Mouse (Mus musculus) right cerebral cortex, postnatal 4 days (tissue): ENCODE results near the gene Dct.

Source experiments
- DNase-seq: peaks from one replicate; pipeline ENCODE4 v3.0.0-alpha.2; 2022

Gene Dct

DNA sequence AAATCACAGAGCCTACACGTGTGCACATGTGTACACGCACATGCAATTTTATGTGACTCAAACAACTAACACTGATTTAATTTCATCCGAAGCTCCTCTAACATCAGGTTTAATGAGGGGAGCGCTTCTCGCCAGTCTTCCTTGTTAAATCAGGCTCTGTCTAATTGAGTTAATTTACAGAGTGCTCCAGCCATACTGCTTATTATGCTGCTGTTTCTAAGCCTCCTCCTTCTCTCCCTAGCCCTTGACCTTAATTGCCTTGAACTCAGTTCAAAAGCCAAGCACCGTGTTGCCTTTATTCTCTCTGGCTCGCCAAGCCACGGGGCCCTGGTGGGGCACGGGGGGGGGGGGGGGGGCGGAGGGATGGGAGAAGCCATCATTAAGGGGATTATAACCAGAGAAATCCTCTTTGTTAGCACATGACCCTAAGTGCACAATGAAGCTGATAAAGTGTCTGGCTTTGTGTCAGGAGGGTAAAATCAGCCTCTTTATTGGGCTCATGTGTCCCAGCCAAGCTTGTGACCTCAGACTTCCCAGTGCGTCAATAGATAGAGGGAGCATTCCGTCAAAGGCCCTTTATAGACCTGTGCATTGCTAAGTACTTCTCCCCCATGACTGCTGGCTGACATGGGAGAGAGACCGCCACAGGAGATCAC lies at the start of gene Dct:
Dct (minus strand) TSS at position 270 of the 656 bp plus-strand sequence.
- DNase-seq = no peak

DNA sequence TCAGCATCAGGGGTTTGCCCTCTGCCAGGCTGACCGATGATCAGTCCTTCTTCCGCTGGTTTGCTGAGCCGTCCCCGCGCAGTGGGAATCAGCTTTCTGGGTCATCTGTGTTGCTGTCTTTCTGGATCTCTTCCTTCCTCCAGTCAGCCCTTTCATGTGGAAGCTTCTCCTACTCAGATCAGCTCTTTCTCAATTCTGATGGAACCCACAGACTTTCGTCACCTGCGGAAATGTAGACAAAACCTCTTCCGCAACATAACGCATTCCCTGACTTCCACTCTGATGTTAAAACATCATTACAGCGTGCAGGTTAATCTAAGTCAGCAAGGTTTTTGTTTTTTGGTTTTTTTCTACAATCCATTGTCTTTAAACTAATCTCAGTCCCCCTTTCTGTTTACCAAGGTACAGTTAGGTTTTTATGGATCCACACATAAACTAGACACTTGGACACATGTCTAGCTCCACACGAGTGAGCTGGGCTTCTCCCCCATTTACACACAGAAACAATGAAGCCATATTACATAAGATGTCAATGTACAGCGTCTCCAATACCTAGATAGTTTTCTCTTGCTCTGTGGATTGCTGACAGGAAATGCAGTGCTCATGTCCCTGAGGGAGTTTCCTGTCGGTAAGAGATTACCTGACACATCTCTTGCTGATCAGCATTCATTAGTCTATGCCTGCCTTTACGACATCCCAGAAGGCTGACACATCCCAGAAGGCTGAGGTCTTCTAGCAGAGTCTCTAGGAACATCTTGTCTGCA lies 49.4 kb upstream of the Dct start:
- no peak for DNase-seq

DNA sequence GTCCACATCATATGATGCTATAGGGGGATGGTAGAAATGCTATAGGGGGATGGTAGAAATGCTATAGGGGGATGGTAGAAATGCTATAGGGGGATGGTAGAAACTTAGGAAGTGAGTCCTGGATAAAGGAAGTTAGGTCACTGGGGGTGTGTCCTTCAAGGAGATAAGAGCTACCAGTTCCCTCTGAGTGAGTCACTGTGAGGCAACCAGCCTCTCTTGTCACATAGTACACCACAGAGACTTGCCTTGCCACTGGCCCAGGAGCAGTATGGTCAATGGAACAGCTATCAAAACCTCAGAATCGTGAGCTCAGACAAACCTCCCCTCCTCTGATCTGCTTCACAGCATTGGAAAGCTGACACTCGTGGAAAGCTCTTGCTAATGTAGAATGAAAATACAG lies 46.2 kb upstream of the Dct start:
- no peak for DNase-seq

DNA sequence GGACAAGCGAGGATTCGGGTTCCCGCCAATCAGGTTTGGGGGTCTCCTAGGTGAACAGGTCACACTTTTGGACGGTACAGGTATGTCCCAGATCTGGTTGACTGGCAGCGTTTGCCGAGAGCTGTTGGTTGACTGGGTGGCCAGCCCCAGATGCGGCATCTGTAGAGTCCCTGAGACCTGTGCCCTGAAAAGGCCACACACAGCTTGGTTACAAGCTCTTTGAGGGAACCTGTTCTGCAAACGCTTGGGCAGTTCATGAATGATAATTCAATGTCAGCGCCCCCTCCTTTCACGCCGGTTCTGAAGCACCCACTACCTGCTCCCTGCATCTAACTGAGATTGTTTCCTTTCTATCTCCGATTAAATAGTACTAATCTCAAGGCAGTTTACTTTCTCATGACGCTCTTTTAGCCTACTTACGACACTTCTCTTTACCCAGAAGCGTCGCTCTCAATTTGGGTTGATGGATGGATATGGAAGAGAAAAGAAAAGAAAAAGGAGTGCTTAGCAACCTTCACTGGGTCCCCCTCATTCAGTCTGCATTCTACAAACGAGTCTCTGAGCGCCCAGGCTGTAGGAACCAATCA lies 37.9 kb upstream of the Dct start:
- no peak for DNase-seq

DNA sequence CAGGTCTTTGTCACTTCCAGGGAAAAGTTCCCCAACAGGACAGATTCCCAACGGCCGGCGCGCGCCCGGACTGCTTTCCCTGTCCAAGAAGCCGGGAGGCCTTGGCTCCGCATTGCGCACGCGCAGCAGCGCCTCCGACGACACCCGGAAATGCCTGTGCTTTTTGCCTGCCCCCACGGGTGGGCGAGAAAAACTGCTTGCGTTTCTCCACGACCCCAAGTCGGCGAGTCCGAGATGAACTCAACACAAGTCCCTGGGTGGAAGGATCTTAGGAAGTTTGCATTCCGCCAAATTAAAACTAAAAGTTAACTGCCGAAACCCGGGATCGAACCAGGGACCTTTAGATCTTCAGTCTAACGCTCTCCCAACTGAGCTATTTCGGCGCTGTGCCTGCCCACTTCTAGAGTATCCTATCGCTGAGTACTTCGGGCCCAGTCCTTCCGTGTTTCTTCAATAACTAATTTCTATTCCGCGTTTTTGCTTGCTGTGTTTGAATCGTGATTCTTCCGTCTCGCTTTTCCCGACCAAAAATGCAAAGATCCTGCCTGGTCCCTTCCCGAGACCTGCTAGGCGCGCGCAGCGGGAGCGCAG lies 37.3 kb upstream of the Dct start:
- DNase-seq = peak; percentile 92

DNA sequence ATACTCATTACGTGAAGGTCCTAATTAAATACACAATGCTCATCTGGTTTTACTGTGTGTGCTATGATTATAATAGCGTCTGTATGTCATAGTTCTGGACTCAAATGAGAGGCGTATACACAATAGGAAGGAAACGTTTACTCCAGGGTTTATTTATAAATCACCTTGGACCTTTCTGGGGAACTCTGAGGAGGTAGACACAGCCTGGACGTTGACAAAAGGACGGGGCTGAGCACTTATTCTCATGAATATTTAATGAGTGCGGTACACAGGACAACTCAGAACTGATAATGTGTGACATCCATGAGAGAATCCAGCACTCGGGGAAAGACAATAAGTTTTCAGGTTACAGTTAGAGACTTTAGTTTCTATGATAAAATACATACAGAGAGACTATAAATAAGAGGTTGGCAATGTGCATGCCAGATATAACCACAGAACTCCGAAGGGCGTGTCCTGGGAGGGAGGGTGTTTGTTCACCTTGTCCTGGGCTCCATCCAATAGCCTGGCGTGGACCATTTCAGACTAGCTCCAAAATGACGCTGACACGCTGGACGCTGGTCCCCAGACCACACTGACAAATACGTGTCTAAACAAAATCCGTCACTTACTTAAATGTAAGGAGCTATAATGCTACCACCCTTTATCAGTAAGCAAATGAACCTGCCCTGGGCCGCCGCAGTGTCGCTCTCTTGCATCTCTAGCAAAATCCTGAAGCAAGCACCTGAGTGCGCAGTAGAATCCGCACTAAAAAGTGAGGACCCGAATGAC lies 36.6 kb upstream of the Dct start:
- DNase-seq = no peak

DNA sequence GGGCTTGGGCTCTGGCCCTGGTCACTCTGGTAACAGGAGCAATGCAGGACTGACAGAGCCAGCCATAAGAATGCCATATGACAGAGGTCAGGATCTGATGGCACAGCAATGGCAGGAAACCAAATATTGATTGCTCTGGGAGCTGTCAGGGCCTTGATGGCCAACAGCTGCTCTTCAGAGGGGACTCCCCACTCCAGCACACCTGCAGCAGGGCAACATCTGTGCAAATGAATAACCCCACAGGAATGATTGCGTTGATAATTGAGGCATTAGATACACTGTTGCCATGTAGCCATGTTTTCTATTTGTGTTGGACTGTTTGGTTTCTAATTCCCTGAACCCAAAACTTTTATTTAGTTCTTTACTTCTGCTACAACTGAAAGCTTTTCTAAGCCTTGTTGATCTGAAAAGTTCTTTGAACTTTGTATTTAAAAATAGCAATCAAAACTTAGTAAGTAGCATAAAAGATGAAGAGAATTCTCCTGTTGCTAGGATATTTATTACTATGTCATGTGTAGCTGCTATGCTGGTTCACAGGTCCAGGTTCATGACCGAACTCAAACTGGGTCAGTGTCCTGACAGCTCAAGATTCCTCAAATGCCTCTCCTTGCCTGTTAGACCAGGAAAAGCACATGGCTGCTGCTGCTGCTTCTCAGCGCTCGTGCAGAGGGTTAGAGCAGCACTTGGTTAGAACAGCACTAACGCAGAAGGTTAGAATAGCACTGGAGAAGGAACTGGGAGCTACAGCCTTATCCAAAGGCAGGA lies 34.4 kb upstream of the Dct start:
- no peak for DNase-seq

DNA sequence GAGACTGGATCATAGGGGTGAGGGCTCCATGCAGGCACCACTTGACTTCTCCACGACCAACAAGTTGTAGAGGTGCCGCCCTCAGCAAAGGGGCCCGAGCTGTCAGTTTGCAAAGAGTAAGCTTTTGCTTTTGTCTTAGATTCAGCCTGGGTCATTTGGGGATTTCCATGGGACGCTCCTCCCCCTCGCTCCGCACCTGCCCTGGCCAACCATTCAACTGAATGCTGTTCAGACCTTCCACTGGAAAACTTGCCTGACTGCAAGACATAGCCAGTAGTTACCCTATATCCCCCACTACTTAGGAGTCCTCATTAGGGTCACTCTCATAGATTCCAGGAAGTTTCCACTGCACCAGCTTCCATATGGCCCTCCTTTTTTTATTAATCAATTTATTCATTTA lies 31.8 kb upstream of the Dct start:
- no peak for DNase-seq

DNA sequence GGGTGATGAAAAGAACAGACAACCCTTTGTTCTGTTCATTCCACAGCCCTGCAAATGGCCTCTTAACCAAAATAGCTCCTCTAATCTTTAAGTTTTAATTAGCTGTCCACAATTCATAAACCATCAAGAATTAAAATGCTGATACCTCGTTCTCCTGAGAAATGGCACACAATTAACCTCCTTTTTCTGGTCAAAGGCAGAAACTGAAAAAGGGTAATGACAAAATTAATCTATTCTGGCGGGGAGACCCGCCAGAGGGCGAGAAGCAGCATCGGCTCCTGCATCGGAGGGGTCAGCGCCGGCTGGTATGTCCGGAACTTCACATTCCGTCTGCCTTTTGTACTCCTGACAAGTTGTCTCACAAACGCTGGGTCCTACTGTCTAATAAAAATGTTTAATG lies 28.6 kb upstream of the Dct start:
- DNase-seq = no peak

DNA sequence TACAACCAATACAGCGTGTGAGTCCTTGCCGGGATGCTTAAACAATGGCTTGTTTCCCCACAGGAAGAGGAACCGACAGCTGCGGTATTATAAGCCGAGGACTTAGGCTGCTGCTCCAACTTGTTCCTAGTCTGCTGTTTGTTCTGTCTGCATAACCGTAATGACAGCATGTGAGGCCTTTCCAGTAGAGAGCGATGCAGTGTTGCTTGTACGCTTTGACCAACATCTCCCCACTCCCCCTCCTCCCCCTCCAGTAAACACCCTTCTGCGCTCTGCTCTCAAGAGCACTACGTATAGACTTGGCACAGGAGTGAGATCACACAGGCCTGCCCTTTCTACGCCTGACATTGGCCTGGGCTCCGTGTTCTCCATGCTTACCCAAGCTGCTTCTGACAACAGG lies 18.1 kb upstream of the Dct start:
- DNase-seq = no peak

DNA sequence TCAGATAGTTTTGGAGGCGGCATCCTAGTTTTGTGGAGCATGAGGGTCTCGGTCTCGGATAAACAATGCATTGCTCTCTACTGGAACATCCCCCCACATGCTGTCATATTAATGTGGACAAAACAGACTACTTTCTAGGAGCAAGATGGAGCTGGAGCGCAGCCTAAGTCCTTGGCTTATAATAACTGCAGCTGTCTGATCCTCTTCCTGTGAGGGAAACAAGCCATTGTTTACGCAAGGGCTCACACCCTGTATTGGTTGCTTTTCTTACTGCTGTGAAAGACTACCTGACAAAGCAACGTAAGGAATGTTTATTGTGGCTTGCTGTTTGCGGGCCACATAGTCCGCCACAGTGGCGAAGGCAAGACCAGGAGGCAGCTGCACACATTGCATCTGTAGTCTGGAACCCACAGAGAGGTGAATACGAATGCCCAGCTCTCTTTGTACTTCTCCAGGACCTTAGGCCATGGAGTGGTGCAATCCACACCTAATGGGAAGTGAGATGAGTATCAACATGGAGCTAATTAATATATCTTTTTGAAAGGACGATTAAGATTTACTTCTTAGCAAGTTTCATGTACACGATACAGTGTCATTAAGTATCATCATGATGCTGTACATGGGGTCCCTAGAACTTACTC lies 17.5 kb upstream of the Dct start:
- DNase-seq = no peak

DNA sequence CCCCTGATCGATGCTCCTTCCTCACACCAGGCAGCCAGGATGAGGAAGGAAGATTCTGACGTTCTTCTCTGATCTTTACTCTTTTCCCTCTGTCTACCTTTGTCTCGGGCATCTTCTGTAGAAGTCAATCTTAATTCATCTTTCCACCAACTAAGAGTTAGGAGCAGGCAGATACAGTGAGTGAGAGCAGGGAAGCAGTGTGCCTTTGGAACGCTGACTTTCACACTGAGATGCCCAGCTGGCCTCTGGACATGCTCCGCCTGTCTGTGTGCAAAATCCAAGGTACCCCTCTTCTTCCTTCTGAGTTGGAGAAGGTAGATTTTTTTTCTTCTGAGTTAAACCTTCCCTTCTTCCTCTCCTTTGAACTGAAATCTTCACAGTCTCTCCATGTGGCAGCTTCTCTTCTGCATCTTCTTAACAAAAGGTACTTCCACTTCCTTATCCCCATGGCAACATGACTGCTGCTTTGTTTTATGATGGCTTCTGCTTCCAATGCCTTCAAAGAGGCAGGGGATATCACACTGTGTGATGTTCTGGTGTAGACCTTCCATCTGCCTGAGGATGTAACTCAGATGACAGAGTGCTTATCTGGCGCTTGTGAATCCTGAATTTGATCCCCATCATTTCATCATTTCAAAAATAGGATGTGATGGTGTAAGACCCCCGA lies 9.9 kb upstream of the Dct start:
- no peak for DNase-seq

DNA sequence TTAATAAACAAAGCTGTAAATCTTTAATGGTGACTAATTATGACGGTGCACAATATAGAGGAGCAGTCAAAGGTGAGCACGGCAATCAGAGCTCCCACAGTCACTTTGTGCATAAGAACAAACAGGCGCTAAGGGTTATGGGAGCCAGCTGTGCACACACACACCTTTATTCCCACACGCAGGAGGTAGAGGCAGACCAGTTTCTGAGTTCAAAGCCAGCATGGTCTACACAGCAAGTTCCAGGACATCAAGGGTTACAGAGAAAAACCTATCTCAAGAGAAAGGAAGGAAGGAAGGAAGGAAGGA lies 6.5 kb upstream of the Dct start:
- DNase-seq = no peak

DNA sequence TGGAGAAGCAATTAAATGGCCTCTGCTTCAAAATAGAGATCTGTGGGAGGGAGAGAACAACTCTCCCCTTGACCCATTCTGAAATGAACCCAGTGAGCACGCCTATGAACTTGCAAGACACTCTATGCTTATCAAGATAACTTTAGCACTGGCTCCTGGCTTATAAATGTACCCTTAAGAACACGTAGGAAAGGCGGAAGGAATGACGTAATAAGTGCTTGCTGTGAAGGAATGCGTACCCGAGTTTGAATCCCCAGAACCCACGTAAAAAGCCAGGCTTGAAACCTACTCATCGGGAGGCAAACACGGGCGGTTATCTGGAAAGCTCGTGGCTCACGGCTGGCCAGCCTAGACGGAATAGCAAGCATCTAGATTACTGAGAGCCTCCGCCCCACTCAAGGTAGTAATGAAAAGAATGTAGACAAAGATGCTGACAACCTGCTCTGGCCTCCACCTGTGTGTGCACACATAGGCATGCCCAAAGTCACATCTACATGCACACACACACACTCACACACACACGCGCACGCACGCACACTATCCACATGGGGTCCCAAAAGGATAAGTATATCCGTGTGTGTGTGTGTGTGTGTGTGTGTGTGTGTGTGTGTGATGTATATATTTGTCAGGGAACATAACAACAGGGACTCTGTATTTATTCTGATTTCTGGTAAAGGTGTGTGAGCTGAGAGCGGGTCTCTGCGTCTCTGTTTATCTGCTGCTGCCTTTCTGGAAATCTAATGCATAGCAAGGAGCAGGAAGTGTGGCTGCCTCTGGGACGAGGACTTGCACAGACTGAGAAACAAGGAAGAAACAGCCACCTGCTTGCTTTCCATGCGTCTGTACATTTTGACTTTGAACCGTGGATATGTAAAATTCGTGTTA lies 5.9 kb upstream of the Dct start:
- no peak for DNase-seq

DNA sequence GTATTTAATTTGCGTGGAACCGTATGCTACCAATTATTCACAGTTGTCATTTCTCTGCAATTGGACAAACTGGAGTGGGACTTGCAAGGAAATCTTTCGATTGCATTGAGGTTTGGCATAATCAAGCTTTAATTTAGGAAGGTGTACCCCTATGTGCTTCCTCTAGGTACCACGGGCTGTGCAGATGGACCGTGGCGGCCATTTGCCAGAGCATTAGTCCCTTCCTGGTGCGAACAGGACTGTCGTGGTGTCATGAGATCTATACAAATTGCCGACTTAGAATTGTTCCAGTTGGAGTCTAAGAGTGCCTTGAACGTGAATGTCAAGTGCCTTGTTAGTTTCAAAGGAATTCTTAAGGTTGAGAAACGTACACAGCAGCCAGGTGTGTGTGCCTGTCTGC lies 726 bp upstream of the Dct start:
- DNase-seq = no peak

DNA sequence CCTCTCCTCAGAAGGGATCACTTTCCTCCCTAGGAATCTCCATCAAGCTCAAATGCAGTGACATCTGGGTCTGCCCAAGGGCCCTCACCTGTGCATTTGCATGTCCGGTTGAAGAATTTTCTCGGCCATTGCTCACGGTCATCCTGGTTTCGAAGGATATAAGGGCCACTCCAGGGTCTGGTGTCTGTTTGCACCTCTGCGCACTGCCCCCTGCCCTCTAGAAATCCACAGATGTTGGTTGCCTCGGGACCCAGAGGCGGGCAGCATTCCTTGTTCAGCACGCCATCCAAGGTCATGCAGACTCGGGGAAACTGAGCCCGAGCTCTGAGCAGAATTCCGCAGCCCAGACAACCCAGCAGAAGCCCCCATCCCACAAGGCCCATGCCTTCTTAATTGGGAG lies 648 bp downstream of the Dct start:
- DNase-seq = no peak

DNA sequence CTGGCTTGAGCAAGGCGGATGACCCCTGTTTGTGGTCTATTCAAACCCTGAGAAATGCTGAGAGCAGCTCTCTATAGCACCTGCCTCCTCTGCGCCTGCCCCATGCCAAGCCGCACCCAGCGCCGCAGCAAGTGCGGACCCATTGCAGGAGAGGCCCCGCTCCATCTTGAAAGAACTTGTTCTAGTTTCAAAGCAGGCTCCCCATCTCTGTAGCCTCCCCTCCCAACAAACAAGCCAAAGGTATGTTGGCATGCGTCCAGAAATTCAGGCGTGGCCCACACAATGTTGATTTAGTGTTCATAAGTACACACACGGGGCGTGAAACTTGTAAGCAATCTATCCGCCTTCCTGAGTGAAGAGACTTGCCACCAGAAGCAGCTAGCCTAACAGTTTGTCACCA lies 1.1 kb downstream of the Dct start:
- no peak for DNase-seq

DNA sequence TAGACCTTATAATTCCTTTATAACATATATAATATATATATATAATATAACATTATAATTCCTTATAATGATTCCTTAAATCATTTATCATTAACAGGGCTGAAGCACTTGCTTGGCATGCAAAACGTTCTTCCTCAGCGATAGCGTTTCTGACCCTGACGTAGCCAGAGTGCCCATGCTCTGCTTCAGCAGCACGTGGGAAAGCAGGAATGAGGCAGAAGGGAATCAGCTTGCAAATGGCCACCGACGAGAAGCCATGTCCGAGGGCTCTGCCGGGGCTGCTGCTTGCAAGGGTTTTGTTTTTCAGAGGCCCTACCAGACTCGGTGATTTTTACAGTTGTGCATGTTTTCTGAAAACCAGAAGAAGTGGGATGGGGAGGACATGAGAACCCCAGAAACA lies 1.6 kb downstream of the Dct start:
- DNase-seq = no peak

DNA sequence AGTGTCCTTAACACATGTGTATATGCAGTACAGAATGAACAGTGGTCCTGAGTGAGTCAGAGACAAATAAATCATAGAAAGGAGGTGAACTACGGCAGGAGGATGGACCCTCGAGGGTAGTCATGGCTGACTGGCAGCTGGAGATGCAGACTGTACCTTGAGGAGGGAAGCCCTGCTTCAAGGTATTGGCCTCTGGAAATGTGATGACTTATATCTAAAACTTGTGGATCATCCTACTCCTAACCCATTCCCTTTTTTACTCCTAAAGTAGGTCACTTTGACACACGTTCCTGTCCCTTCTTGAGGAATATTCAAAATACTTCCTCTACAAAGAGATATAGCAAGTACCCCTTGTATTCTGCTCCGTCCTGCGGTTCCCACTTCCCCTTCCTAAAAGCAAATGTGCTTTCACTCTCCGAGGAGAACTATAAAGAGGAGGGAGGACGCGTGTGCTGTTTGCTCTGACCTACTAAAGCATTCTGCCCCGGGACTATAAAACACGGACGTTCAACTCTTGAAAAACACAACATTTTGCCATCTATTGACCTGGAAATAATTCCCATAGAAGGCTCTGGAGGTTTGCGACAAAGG lies 2.3 kb downstream of the Dct start:
- no peak for DNase-seq

DNA sequence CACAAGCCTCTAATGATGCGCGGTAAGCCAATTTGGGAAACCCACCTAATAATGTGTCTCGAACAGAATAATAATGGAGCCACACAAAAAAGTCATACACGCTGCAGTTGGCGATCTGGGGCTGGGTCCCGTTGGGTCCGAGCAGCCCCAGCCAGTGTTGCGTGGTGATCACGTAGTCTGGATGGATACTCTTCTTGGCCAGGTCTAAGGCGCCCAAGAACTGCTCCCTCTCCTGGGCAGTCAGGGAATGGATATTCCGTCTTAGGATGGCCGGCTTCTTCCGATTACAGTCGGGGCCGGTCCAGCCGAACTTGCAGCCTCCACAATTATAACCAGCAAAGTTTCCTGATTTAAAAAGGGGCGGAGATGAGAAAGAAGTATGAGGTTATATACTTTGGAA lies 9.1 kb downstream of the Dct start:
- DNase-seq = peak; percentile 37
